Mouse (Mus musculus) activated CD4-positive, CD25-positive, alpha-beta regulatory T cell, adult 9 weeks (primary cell): Measurements from ENCODE around the gene Dpf1. TPM values are rescaled to one million over a fixed set of nuclear protein-coding genes. Genes with fewer than 3 reads are reported as not detected.

Source experiments
- polyA plus RNA-seq: library from polyadenylated mRNA; unstranded; fragments of 100-300 nt; shearing (Covaris generic); gene quantifications from one replicate; pipeline ENCODE4 v1.2.1, GENCODE M21; 2017

Dpf1 gene
- polyA plus RNA-seq: not detected

GRCm38 (mm10) chr7:29303738-29304462, at the start of gene Dpf1:
Gene Dpf1 (plus strand): TSS chr7:29303951.

GRCm38 (mm10) chr7:29281201-29282073, 22.3 kb upstream of the Dpf1 start, which contains the start of gene Spint2:
Gene Spint2 (minus strand): TSS chr7:29281912.

GRCm38 (mm10) chr7:29288942-29289638, 14.7 kb upstream of the Dpf1 start, which contains the start of gene Ppp1r14a:
Gene Ppp1r14a (plus strand): TSS chr7:29289308.

Other genes starting within 250 kb of the Dpf1 start
- 0.10 TPM for gene Ryr1, start 178.8 kb upstream of the Dpf1 start, polyA plus RNA-seq
- 1.3 TPM for gene Rasgrp4, start 169.1 kb upstream of the Dpf1 start, polyA plus RNA-seq
- 11.8 TPM for gene Fam98c, start 147.7 kb upstream of the Dpf1 start, polyA plus RNA-seq
- not detected for gene Ggn, start 133.7 kb upstream of the Dpf1 start, polyA plus RNA-seq
- gene Spred3, start 133.5 kb upstream of the Dpf1 start, polyA plus RNA-seq: not detected
- gene Psmd8, start 123.2 kb upstream of the Dpf1 start, polyA plus RNA-seq: 270 TPM
- gene Catsperg1, start 89.9 kb upstream of the Dpf1 start, polyA plus RNA-seq: 0.79 TPM
- gene Kcnk6, start 71.4 kb upstream of the Dpf1 start, polyA plus RNA-seq: 1.5 TPM
- gene Yif1b, start 65.6 kb upstream of the Dpf1 start, polyA plus RNA-seq: 66.7 TPM
- gene 2200002D01Rik, start 55.5 kb upstream of the Dpf1 start, polyA plus RNA-seq: 1.8 TPM
- 68.0 TPM for gene Spint2, start 22.0 kb upstream of the Dpf1 start, polyA plus RNA-seq
- gene Ppp1r14a, start 14.6 kb upstream of the Dpf1 start, polyA plus RNA-seq: not detected
- 8.5 TPM for gene Sipa1l3, start 214.7 kb downstream of the Dpf1 start, polyA plus RNA-seq